Mouse (Mus musculus): Measurements from ENCODE around the gene Zic2. TPM values are rescaled to one million over a fixed set of nuclear protein-coding genes. Genes with fewer than 3 reads are reported as not detected.

The Zic2 gene
- polyA plus RNA-seq, 1 experiment from 2014 or later: 0.07 TPM

- Histone ChIP-seq H3K4me3 (ENCODE audit: low read depth, low read length) (no peak overlapping the region), H3K27me3 (ENCODE audit: control insufficient read depth, insufficient read depth, low read length) (peaks cover 96% of the 10 kb centered on the region), H3K4me1 (ENCODE audit: control insufficient read depth, insufficient read depth, low read length) (peaks cover 17% of the 10 kb centered on the region), H3K36me3 (ENCODE audit: control insufficient read depth, insufficient read depth, low read length) (no peaks in the 10 kb centered on the region), H3K9ac (ENCODE audit: low read depth, low read length) (no peak overlapping the region), H3K4me2 (no peak overlapping the region), H3K27ac (ENCODE audit: low read depth, low read length) (no peak overlapping the region), H3K9me3 (replicated peaks; ENCODE audit: control insufficient read depth, low read length) (no peaks in the 10 kb centered on the region)
- WGBS (ENCODE audit: insufficient replicate concordance): 2% methylated on average over 13 of the region's 13 CpGs
- ATAC-seq (replicated peaks; ENCODE audit: insufficient number of reproducible peaks, low FRiP score, low TSS enrichment): no peak
Observed at GRCm38 (mm10) chr14:122472161-122472560, 3.1 kb upstream of the Zic2 start.

- no peak overlapping the region for H3K27ac ChIP-seq (ENCODE audit: low read depth, low read length)
Observed at GRCm38 (mm10) chr14:122472647-122473046, 2.6 kb upstream of the Zic2 start.

GRCm38 (mm10) chr14:122473211-122473751, 2.0 kb upstream of the Zic2 start:
- Histone ChIP-seq H3K4me1 (ENCODE audit: control insufficient read depth, insufficient read depth, low read length) (peaks cover 17% of the 10 kb centered on the region), H3K27me3 (ENCODE audit: control insufficient read depth, insufficient read depth, low read length) (peaks cover 97% of the 10 kb centered on the region), H3K27ac (ENCODE audit: low read depth, low read length) (no peak overlapping the region), H3K36me3 (ENCODE audit: control insufficient read depth, insufficient read depth, low read length) (no peaks in the 10 kb centered on the region), H3K9ac (ENCODE audit: low read depth, low read length) (no peak overlapping the region), H3K9me3 (replicated peaks; ENCODE audit: control insufficient read depth, low read length) (no peaks in the 10 kb centered on the region), H3K4me2 (no peak overlapping the region), H3K4me3 (ENCODE audit: low read depth, low read length) (no peak overlapping the region)
- no peak for ATAC-seq (replicated peaks; ENCODE audit: insufficient number of reproducible peaks, low FRiP score, low TSS enrichment)
- WGBS (ENCODE audit: insufficient replicate concordance): 1% methylated on average over 17 of the region's 17 CpGs

More at GRCm38 (mm10) chr14:122472647-122473046, 2.6 kb upstream of the Zic2 start:
- Histone ChIP-seq H3K4me1 (ENCODE audit: control insufficient read depth, insufficient read depth, low read length) (peaks cover 17% of the 10 kb centered on the region), H3K27me3 (ENCODE audit: control insufficient read depth, insufficient read depth, low read length) (peaks cover 96% of the 10 kb centered on the region), H3K36me3 (ENCODE audit: control insufficient read depth, insufficient read depth, low read length) (no peaks in the 10 kb centered on the region), H3K9ac (ENCODE audit: low read depth, low read length) (no peak overlapping the region), H3K4me3 (ENCODE audit: low read depth, low read length) (no peak overlapping the region), H3K9me3 (replicated peaks; ENCODE audit: control insufficient read depth, low read length) (no peaks in the 10 kb centered on the region), H3K4me2 (no peak overlapping the region)
- 0% methylated on average over 5 of the region's 5 CpGs for WGBS (ENCODE audit: insufficient replicate concordance)
- no peak for ATAC-seq (replicated peaks; ENCODE audit: insufficient number of reproducible peaks, low FRiP score, low TSS enrichment)

- Histone ChIP-seq H3K9me3 (replicated peaks; ENCODE audit: control insufficient read depth, low read length) (no peaks in the 10 kb centered on the region), H3K4me1 (ENCODE audit: control insufficient read depth, insufficient read depth, low read length) (peaks cover 22% of the 10 kb centered on the region), H3K27me3 (ENCODE audit: control insufficient read depth, insufficient read depth, low read length) (peaks cover 96% of the 10 kb centered on the region), H3K36me3 (ENCODE audit: control insufficient read depth, insufficient read depth, low read length) (no peaks in the 10 kb centered on the region), H3K4me2 (peak overlapping the region; percentile 82), H3K4me3 (ENCODE audit: low read depth, low read length) (peak overlapping the region; percentile 44), H3K9ac (ENCODE audit: low read depth, low read length) (no peak overlapping the region), H3K27ac (ENCODE audit: low read depth, low read length) (no peak overlapping the region)
- 0 out of 2 replicates have a peak, but pooled peaks have one; percentile 28 for ATAC-seq (replicated peaks; ENCODE audit: insufficient number of reproducible peaks, low FRiP score, low TSS enrichment)
- WGBS (ENCODE audit: insufficient replicate concordance): 1% methylated on average over 57 of the region's 57 CpGs
Observed at GRCm38 (mm10) chr14:122474041-122474890, 969 bp upstream of the Zic2 start.

- Histone ChIP-seq H3K9ac (ENCODE audit: low read depth, low read length) (no peak overlapping the region), H3K27me3 (ENCODE audit: control insufficient read depth, insufficient read depth, low read length) (peaks cover 95% of the 10 kb centered on the region), H3K27ac (ENCODE audit: low read depth, low read length) (no peak overlapping the region), H3K9me3 (replicated peaks; ENCODE audit: control insufficient read depth, low read length) (no peaks in the 10 kb centered on the region), H3K4me1 (ENCODE audit: control insufficient read depth, insufficient read depth, low read length) (peaks cover 22% of the 10 kb centered on the region), H3K4me3 (ENCODE audit: low read depth, low read length) (peak overlapping the region; percentile 44), H3K4me2 (peak overlapping the region; percentile 82), H3K36me3 (ENCODE audit: control insufficient read depth, insufficient read depth, low read length) (no peaks in the 10 kb centered on the region)
- no peak for ATAC-seq (replicated peaks; ENCODE audit: insufficient number of reproducible peaks, low FRiP score, low TSS enrichment)
- WGBS (ENCODE audit: insufficient replicate concordance): under 1% methylated on average over 64 of the region's 65 CpGs
Observed at GRCm38 (mm10) chr14:122475557-122476040, 364 bp downstream of the Zic2 start.

GRCm38 (mm10) chr14:122476041-122476821, 996 bp downstream of the Zic2 start:
- Histone ChIP-seq H3K9me3 (replicated peaks; ENCODE audit: control insufficient read depth, low read length) (no peaks in the 10 kb centered on the region), H3K4me2 (peak overlapping the region; percentile 82), H3K4me1 (ENCODE audit: control insufficient read depth, insufficient read depth, low read length) (peaks cover 22% of the 10 kb centered on the region), H3K27me3 (ENCODE audit: control insufficient read depth, insufficient read depth, low read length) (peaks cover 95% of the 10 kb centered on the region), H3K4me3 (ENCODE audit: low read depth, low read length) (peak overlapping the region; percentile 44), H3K36me3 (ENCODE audit: control insufficient read depth, insufficient read depth, low read length) (no peaks in the 10 kb centered on the region), H3K27ac (ENCODE audit: low read depth, low read length) (no peak overlapping the region), H3K9ac (ENCODE audit: low read depth, low read length) (no peak overlapping the region)
- under 1% methylated on average over 62 of the region's 62 CpGs for WGBS (ENCODE audit: insufficient replicate concordance)
- ATAC-seq (replicated peaks; ENCODE audit: insufficient number of reproducible peaks, low FRiP score, low TSS enrichment): no peak; the same call in 1 of the 2 replicates

- no peak for ATAC-seq (replicated peaks; ENCODE audit: insufficient number of reproducible peaks, low FRiP score, low TSS enrichment)
- Histone ChIP-seq H3K36me3 (ENCODE audit: control insufficient read depth, insufficient read depth, low read length) (no peaks in the 10 kb centered on the region), H3K27ac (ENCODE audit: low read depth, low read length) (no peak overlapping the region), H3K9ac (ENCODE audit: low read depth, low read length) (no peak overlapping the region), H3K4me3 (ENCODE audit: low read depth, low read length) (no peak overlapping the region), H3K27me3 (ENCODE audit: control insufficient read depth, insufficient read depth, low read length) (peaks cover 95% of the 10 kb centered on the region), H3K4me1 (ENCODE audit: control insufficient read depth, insufficient read depth, low read length) (peaks cover 22% of the 10 kb centered on the region), H3K9me3 (replicated peaks; ENCODE audit: control insufficient read depth, low read length) (no peaks in the 10 kb centered on the region), H3K4me2 (no peak overlapping the region)
- 0% methylated on average over 18 of the region's 18 CpGs for WGBS (ENCODE audit: insufficient replicate concordance)
Observed at GRCm38 (mm10) chr14:122476822-122477215, 1.6 kb downstream of the Zic2 start.

GRCm38 (mm10) chr14:122477261-122477671, 2.0 kb downstream of the Zic2 start:
- no peaks in the 10 kb centered on the region for H3K9me3 ChIP-seq (replicated peaks; ENCODE audit: control insufficient read depth, low read length)
- no peak overlapping the region for H3K27ac ChIP-seq (ENCODE audit: low read depth, low read length)
- under 1% methylated on average over 20 of the region's 20 CpGs for WGBS (ENCODE audit: insufficient replicate concordance)
- no peak for ATAC-seq (replicated peaks; ENCODE audit: insufficient number of reproducible peaks, low FRiP score, low TSS enrichment)
- peaks cover 97% of the 10 kb centered on the region for H3K27me3 ChIP-seq (ENCODE audit: control insufficient read depth, insufficient read depth, low read length)
- no peak overlapping the region for H3K9ac ChIP-seq (ENCODE audit: low read depth, low read length)
- no peak overlapping the region for H3K4me3 ChIP-seq (ENCODE audit: low read depth, low read length)
- H3K4me1 ChIP-seq (ENCODE audit: control insufficient read depth, insufficient read depth, low read length): peaks cover 22% of the 10 kb centered on the region
- no peaks in the 10 kb centered on the region for H3K36me3 ChIP-seq (ENCODE audit: control insufficient read depth, insufficient read depth, low read length)
- H3K4me2 ChIP-seq: no peak overlapping the region

All from heart, embryonic 11.5 days (tissue).